Mouse (Mus musculus) cerebellum, adult 9-11 months (tissue): ENCODE measurements around the gene Nmnat2.

Experiments
- DNase-seq: peaks from one replicate; pipeline ENCODE4 v3.0.0; 2022

Gene Nmnat2

DNA sequence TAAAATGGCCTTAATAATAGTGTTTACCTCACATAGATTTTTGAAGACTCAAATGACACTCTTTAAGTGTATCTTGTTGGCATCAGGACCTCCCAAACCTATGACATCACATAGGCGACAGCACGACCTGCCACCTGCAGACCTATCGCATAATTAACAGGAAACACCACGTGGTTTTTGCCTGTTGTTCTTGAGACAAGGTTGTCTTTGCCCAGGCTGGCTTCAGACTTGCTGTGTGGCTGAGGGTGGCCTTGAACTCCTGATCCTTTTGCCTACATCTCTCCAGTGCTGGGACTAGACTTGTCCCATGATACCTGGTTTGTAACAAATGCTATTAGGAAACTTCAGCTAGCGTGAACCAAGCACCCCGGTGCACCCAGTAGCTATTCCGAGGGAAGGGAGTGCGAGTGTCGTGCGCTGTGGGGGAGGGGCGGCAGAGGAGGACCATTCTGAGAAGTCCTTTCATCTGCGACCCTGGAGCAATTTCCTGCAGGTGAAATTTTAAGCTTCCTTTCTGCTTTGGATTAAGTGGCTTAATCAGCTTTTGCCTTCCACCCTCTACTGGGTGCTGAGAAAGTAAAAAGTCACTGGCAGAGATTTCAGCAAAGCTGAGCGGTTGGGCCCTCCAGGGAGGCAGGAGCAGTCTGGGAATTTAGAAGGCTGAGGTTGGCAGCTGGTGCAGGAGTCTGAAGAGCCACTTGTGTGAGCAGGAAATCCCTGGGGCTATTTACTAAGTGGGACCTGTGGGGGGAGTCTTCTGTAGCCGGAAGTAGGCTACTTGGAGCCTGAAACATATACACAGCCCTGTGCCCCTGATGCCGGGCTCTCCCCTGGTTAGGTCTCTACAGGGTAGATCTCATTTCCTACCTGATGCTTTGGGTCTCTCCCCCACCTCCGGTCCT, 141.3 kb downstream of the Nmnat2 start:
- DNase-seq, result no peak

DNA sequence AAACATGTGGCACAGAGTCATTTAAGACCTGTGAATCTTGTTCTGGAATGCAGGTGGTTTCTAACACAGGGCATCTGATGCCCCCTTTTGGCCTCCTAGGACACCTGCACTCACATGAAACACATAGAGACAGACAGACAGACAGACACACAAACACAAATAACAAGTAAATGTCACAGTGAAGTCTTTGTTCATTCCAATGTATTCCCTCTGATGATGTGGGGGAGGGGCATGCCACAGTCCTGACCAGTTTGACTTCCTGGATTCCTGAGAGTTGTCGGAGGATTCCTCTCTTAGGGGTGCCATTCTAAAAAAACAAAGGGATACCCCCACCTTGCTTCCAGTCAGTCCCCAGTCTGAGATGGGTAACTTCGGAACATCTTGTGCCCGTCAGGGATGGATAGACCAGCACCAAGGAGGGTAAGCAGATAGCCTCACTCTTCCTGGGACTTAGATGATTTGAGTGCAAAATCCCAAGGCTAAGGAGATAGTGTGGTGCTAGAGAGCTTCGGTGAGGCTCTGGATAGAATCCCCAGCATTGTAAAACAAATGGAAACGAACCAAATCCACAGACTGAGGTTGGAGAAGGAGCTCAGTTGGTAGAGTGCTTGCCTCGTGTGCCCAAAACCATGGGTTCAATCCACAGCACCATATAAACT, 142.4 kb downstream of the Nmnat2 start:
- no peak for DNase-seq

DNA sequence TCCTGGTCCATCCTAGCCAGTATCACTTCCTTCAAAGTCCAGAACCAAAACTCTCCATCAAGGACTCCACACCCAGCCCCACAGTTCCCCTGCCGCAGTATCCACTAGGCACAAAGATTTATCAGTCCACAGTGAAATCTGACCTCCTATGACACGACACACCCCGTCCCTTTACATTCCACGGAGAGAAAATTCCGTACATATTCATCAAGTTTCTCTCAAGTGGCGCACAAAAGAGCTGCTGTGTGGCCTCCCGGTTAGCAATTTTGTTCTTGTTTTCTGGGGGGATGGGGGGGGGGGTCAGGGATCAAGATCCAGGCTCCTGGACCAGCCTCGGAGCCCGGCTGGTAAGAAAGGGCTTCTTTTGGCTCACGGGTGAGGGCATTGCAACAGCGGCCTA, 143.8 kb downstream of the Nmnat2 start:
- no peak for DNase-seq

DNA sequence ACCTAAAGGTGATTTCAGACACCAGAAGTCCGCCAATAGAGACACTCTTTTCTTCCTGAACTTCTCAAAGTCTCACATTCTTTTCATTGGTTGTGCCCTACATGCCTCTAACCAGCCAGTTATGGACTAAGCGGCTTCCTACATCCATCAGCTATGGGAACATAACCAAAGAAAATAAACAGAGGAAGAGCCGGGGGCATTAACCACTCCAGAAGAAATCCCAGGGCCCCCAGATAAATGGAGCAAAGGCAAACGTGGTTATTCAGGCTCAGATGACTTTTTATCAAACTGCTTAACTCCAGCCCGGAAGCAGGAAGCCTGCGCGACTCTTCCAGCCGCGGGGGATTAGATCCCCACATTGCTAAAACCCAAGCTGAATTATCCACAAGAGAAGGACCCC, 146.1 kb downstream of the Nmnat2 start:
- DNase-seq, result no peak

DNA sequence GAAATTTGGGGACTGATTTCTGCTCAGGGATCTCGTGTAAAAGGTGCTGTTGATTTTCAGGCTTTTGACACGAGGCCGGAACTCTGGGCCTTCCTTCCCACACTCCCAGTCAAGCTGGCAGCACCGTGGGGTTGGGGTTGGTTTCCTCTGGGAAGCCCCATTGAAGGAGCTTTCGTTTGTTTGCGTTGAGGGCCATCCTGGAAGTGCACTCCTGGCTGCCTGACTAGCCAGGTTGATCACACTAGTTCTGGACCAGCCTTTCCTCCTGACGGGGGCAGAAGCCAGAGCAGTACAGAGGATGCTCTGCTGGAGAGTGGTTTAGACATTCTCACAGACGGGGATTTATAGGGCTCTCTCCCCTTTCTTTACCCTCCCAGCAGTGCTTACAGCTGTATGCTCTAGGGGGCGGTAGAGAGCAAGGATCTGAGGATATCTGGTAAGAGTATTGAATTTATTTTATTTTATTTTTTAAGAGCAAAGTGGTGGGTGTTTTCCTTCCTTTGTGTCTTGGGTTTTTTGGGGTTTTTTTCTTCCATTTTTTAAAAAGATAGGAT, 146.6 kb downstream of the Nmnat2 start:
- DNase-seq, result no peak

DNA sequence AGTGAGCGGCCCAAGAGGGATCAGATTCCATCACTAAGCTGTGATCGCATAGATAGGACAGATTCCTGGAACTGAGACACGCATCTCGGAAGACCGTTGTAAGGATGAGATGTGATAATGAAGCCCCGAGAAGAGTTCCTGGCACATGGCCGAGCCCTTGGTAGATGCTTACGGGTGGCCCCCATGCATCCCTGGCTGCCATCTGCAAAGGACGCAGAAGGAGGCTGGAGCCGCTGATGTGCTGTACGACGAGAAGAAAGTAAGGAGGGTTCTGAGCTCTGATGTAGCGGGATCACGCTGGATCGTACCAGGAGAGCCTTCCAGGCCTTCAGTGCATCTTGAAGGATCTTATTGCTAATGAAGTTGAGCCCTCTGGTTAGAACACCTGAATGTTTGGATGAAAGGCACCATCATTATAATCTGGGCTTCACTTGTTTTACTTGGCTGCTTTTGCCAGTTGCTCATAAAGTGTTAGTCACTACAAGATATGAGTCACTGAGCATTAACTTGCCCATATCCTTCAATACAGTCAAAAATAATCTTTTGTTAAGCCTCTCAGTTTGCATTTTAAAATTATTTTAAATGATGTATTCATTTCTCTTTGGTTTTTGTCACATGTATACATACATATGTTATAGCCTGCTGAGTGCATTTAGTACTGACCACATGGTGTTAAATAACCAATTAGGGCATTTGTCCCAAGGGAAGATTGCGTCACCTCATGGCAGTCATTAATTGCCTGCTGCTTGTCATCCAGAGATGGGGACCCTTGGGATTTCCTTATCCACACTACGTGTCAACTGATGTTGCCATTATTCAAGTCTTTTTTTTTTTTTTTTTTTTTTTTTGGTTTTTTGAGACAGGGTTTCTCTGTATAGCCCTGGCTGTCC, 147.7 kb downstream of the Nmnat2 start:
- DNase-seq, result no peak

DNA sequence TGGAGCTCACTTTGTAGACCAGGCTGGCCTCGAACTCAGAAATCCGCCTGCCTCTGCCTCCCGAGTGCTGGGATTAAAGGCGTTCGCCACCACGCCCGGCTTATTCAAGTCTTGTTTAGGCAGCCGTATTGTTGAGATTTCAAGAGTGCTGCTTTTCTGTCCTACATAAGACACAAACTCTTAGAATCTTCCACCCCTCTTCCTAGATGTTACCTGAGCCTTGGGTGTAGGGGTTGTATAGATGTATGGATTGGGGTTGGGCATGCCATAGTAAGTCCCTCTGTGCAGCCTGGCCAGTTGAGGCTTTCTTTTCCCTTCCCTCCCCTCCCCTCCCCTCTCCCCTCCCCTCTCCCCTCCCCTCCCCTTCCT, 148.4 kb downstream of the Nmnat2 start:
- no peak for DNase-seq

DNA sequence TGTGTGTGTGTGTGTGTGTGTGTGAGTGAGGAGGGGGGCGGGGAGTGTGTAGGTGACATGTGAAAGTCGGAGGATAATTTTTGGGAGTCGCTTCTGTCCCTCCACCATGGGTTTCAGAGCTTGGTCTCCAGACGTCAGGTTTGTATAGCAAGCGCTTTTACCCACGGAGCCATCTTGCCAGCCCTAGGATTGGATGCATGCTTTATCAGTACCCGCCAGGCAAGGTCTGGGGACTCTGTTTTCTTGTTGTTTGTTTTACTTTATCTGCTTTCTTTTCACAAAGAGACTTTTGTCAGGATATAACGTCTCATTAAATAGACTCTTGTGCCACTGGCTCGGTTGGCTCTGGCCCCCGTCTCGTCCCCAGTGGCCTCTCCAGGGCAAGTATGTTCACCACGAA, 150.0 kb downstream of the Nmnat2 start:
- DNase-seq, result no peak

DNA sequence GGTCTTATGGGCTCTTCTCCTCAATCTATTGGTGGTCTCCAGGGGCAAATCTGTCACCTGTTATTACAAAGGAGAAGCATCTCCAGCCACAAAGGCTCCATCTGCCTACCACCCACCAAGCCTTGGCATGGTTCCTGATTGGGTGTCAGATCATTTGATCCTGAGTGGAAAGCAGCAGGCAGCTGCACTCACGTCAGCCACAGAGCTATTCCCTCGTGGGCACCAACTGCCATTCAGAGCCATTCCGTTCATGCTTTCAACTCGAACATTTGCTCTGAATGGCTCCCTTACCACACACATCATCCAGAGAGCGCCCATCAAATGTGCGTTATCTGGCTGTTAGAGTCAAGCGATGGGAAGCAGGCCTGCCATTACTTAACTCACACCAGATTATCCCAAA, 153.1 kb downstream of the Nmnat2 start:
- peak; percentile 61 for DNase-seq

DNA sequence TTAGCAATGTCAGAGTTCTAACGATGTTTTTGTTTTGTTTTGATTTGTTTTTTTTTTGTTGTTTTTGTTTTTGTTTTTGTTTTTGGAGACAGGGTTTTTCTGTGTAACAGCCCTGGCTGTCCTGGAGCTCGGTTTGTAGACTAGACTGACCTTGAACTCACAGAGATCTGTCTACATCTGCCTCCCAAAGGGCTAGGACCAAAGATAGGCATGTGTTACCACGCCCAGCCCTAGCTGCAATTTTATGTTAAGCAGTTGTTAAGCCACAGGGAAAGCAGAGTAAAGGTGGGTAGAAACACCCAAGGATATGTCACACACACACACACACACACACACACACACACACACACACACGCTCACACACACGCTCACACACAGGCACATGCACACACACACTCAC, 154.6 kb downstream of the Nmnat2 start:
- DNase-seq, result no peak

DNA sequence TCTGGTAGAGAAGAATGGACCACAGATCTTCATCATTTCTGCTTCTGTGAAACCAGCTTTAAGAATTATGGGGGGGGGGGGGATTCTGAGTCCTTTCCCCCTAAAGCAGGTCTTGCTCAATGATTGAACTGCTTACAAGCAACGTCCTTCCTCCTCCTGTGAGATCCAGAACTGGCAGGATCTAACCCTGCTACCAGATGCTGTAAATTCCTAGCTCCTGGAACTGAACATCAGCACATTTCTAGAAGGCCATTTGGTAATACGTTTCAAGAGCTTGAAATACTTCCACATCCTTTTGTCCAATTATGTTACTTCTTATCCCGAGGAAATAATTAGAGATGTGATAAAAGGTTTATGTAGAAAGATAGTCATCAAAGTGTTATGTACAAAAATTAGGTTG, 155.0 kb downstream of the Nmnat2 start:
- DNase-seq, result no peak

DNA sequence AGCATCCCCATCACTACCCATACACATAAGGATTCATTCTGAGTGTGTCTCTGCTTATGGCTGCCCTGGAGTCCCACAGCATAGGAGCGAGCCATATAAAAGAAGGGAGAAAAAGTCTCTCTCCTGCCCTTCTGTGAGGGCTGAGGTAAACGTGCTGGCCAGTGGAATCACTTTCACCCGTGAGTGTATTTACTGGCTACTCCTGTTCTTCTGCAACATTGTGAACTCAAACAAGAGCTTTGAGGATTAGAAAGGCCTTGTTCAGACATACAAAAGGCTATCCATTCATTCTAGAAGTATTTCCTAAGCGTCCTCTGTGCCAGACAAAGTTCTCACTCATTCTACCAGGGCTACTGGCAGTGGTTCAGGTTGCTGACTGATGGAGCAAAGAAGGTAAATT, 156.8 kb downstream of the Nmnat2 start:
- DNase-seq, result no peak

DNA sequence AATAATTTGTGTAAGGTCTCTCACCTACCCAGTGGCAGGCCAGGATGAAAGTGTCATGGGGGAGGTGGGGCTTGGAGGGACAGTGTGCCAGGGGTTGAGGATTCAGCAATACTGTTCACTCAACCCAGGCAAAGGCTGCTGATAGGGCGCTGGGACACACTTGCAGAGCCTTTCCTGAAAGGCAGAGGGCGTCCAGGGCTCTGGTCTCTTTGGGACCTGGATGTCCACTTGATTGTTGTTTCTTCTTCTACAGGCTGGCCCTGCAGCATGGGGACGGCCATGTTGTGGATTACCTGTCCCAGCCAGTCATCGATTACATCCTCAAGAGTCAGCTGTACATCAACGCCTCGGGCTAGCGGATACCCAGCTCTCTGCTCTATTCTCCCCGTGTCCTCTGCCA, 160.5 kb downstream of the Nmnat2 start:
- no peak for DNase-seq

DNA sequence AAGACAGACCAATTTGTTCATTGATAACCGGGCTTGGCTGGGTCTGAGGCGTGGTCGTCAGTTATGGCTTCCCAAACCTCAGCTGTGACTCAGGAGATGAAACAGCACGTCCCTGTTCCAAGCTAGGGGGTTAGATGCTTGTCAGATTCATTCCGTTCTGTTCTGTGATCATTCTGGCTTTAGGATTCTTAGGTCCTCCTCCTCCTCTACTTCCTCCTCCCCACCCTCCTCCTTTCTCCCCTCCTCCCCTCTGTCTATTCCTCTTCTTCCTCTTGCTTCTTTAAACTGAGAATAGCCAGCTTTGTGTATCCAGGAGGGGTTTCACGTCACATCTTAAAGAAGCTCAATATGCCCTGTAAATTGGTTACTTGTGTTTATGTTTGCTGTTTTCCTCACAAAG, 165.8 kb downstream of the Nmnat2 start:
- DNase-seq, result no peak

DNA sequence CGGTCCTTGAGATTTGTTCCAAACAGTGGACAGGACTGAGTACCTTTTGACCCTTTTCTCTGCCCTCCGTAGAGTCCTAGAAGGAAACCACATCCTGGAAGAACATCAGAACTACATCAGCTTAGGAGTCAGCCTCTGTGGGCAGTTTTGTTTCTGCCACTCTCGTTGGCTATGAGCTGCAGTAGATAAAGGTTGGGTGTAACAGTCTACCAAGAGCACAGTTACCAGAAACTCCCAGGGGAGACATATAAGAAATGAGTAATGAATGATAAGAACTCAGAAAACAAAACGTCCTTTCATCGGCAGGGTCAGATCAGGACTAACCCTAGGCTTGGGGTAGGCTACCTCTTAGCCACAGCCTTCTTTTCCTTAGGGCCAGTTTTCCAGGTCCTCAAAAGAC, 166.5 kb downstream of the Nmnat2 start:
- DNase-seq, result no peak

DNA sequence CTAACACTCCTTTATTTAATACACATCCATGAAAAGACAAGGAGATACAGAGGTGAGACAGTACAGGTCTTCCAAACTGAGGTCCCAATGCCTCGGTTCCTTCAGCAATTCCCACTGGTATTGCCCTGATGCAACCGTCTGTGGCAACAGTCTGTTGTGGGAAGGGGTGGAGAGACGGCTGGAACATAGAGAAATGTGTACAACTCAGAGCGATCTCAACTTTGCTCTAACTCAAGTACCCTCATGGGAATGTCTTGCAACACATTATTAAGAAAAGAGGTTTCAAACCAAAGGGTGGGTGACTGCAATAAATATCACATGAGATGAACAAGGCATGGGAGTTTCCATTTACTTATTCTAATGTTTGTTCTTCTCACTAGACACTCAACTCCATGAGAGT, 168.0 kb downstream of the Nmnat2 start:
- no peak for DNase-seq

DNA sequence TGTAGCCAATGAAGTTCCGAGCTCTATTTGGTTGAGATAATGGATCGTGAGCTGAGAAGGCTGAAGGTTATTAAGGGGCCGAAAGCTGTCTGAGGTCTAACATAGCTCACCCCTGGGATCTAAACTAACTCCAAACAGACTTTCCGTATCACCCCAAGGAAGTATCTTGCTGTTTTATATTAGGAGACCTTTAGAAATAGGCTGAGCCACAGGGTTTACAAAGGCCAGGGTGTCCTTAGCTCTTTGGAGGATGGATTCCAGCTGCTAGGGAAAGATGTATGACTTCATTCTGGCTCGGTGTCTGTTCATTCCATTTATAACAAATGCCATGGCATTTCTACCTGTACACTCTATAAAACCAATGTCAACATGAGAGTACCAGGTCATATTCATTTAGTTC, 169.7 kb downstream of the Nmnat2 start:
- DNase-seq, result no peak

DNA sequence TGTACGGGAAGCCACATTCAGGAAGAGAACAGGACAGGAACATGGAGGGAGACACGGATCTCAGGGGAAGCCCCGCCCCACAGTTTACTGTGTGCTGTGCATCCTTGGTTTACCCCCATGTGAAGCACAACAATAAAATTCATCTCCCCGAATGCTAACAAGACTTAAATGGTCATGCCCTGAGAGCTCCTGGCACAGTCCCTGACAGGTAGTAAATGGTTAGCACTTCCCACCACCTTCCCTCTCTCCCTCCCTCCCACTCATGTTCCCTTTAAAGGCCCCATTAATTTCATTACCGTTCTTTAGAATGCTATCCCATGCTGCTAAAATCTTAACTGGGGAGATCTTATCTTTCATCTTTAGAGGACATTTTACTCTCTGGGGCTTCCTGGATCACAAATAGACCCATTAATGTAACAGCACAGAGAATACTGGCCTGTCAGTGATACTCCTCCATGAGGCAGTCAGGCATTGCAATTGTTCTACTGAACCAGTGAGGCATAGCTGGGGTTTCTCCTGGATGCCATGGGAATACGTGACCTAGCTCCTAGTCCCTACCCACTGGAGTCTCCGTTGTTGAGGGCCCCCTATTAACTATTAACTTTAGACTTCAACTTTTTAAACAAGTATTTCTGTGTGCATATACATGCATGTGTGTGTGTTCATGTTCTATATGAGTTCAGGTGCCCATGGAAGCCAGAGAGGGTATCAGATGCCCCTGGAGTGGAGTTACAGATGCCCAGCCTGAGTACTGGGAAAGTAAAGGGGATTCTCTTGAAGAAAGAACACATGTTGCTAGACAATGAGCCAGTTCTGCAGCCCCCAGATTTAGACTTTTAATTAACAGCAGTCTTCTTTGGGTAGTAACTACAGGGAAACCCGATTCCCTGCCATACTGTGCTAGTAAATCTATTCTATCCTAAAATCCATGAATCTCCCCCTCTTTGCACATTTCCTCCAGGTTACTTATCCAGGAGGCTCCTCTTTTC, 170.8 kb downstream of the Nmnat2 start:
- DNase-seq, result no peak

DNA sequence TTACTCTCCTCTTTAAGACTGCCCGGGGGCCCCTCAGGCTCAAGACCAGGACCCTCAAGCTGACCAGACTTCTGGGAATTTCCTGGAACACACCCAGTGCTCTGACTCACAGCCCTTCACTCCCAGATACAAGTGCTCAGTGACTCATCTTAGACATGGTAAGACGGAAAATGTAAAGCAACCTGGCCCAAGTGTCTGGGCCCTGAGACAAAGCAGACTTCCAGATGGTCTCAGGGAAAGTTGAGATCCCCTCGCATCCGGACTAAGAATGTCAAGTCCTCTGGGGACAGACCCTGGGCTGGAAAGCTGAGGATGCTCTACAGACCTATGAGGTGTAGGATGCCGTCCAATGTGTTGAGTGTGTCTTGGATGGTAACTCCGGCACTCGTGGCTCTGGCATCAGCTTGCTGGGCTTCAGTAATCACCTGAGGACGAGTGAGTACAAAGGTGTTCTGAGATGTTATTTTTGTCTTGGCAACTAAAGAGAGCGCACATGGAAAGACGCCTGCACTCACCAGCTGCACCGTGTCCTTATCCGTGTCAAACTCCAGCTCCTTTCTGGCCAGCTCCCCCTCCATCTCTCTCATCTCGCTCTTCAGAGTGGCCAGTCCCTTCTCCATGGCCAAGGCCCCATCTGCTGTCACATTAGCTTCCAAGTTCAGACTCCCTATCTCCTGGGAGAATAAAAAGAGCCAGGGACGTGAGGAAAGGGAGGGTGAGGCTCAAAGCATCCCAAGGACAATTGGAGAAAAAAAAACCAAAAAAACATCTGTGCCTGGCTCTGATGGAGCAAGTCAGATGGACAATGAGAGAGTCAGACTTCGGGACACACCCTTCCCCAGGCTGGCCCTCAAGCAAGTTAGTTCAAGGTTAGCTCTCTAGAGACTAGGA, 171.9 kb downstream of the Nmnat2 start:
- DNase-seq, result peak; percentile 79

DNA sequence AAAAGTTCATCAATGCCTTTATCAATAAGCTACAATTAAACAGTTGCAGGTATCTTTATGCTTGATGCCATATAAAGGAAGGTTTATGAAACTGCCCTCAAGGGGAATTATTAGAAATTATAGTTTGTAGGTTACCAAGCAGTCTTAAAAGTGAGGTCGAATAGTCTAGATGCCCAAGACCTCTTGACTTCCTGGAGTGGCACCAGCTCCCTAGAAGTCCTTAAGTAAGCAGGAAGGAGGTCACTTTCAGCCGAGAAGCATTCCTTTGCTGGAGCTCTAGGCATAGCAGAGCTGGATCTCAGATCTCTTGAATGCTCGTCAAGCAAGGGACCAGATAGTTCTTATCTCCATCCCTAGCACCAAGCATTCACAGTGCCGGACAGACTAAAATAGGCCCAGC, 172.8 kb downstream of the Nmnat2 start:
- DNase-seq, result no peak

DNA sequence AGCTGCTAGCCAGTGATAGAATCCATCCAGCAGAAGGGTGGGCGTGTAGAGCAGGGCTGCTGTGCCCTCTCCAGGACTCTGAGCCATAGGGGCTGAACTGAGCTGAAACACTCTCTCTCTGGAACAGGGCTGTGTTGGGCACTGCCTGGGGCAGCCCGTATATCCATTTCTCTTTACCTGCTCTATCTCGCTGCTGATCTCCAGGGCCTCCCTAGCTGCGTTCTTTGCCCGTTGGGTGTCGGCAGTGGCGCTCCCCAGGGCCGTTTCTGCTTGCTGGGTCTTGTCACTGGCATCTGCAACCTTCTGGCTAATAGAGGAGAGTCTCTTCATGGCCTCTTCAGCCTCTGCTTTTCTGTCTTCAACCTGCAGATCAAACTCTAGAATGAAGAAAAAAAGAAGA, 174.0 kb downstream of the Nmnat2 start:
- DNase-seq, result no peak
